Mouse (Mus musculus) kidney, adult 2 months (tissue): ENCODE measurements around the gene Rfx2.

ENCODE experiments used
- CTCF ChIP-seq: fragments of 200-500 bp; conservative IDR thresholded peaks from 2 replicates; pipeline ENCODE4 v1.5.1; 2011; ENCODE audit warnings: low read depth, mild to moderate bottlenecking, control low read depth, low read length, moderate library complexity, mixed read lengths; ENCODE audit not compliant: insufficient read depth, insufficient read length
- POLR2A ChIP-seq: fragments of 200-500 bp; IDR thresholded peaks from one replicate; pipeline ENCODE4 v1.6.1; 2011; ENCODE audit warnings: low read depth, low read length, control low read depth

GRCm38 (mm10) chr17:56842173-56842572, 11.4 kb upstream of the Rfx2 start:
- no peak for TF ChIP-seq POLR2A
- no peak for TF ChIP-seq CTCF
